Mouse (Mus musculus): ENCODE measurements around the gene Ypel5. TPM values are rescaled to one million over a fixed set of nuclear protein-coding genes. Genes with fewer than 3 reads are reported as not detected.

Ypel5 gene
- polyA plus RNA-seq, 2 experiments, result 30.4 to 87.9 TPM

- Histone ChIP-seq H3K9ac (replicated peaks) (no peak overlapping the region), H3K4me2 (ENCODE audit: low read depth) (no peak overlapping the region), H3K4me1 (replicated peaks; ENCODE audit: control insufficient read depth in 2 of 2, insufficient read depth in 2 of 2, low read length in 1 of 2) (peaks cover 0 to 4% of the 10 kb centered on the region in 2 experiments; a peak in 1 of 4 replicates), H3K4me3 (ENCODE audit: insufficient read depth in 1 of 2, low read depth in 2 of 2, low read length in 2 of 2) (no peak overlapping the region), H3K27ac (no peak overlapping the region), H3K9me3 (ENCODE audit: control insufficient read depth, low read length) (no peaks in the 10 kb centered on the region), H3K36me3 (replicated peaks; ENCODE audit: control insufficient read depth, insufficient read depth, low read depth) (no peaks in the 10 kb centered on the region), H3K27me3 (ENCODE audit: control insufficient read depth, insufficient read depth, low read length) (no peaks in the 10 kb centered on the region)
- DNase-seq (ENCODE audit: low read depth in 3 of 3, low spot score in 3 of 3) (no peak), ATAC-seq (ENCODE audit: insufficient read depth) (no peak)
- WGBS (ENCODE audit: insufficient replicate concordance), result 20% methylated on average over 9 of the region's 9 CpGs
- TF ChIP-seq CTCF (IDR thresholded peaks at IDR 0.05; ENCODE audit: low read depth) (no peak), EP300 (IDR thresholded peaks at IDR 0.05; ENCODE audit: low read depth) (no peak)
Measured at GRCm38 (mm10) chr17:72795392-72796047, 40.7 kb upstream of the Ypel5 start.

DNA sequence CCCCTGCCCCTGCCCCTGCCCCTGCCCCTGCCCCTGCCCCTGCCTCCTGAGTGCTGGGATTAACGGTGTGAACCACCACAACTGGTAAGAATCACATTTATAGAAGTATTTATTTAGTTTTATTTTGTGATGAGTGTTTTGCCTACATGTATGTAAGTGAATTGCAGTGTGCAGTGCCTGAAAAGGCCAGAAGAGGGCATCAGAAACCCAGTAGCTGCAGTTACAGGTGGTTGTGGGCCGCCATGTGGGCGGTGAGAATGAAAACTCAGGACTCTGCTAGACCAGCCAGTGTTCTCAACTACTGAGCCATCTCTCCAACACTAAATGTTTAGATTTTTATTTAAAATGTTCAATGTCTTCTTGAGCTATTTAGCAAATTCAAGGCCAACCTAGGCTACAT lies 39.7 kb upstream of the Ypel5 start:
- DNase-seq (ENCODE audit: low read depth in 3 of 3, low spot score in 3 of 3) (no peak), ATAC-seq (ENCODE audit: insufficient read depth) (no peak)
- no peak overlapping the region for H3K27ac ChIP-seq
- WGBS (ENCODE audit: insufficient replicate concordance), result 63% methylated on average over 3 of the region's 3 CpGs
- H3K4me3 ChIP-seq (ENCODE audit: insufficient read depth in 1 of 2, low read depth in 2 of 2, low read length in 2 of 2), result no peak overlapping the region
- H3K9me3 ChIP-seq (ENCODE audit: control insufficient read depth, low read length), result no peaks in the 10 kb centered on the region
- H3K4me1 ChIP-seq (replicated peaks; ENCODE audit: control insufficient read depth in 2 of 2, insufficient read depth in 2 of 2, low read length in 1 of 2), result peaks cover 0 to 4% of the 10 kb centered on the region in 2 experiments; a peak in 1 of 4 replicates
- H3K9ac ChIP-seq (replicated peaks), result no peak overlapping the region
- no peaks in the 10 kb centered on the region for H3K27me3 ChIP-seq (ENCODE audit: control insufficient read depth, insufficient read depth, low read length)
- no peaks in the 10 kb centered on the region for H3K36me3 ChIP-seq (replicated peaks; ENCODE audit: control insufficient read depth, insufficient read depth, low read depth)
- H3K4me2 ChIP-seq (ENCODE audit: low read depth), result no peak overlapping the region
- TF ChIP-seq EP300 (IDR thresholded peaks at IDR 0.05; ENCODE audit: low read depth) (no peak), CTCF (IDR thresholded peaks at IDR 0.05; ENCODE audit: low read depth) (peak; percentile 46)

DNA sequence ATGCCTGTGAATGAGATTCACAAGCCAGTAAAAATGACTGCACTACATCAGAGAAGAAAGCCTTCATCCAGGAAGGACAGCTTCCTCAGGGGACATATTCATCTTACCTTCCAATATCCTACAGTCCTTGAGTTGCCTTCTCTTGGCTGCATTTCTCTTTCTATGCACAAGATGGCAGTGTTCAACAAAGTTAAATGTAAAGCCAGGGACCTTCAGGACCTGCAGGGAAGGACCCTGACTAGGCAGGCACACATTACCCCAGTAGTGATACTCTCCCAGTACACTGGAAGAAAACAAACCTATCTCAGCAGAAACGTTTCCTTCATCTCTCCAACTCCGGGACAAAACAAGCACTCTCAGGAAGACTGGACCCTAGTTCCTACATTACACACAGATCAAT lies 38.4 kb upstream of the Ypel5 start:
- no peak for ATAC-seq (ENCODE audit: insufficient read depth)

GRCm38 (mm10) chr17:72809942-72810654 lies 26.2 kb upstream of the Ypel5 start:
- H3K36me3 ChIP-seq (replicated peaks; ENCODE audit: control insufficient read depth, insufficient read depth, low read depth), result no peaks in the 10 kb centered on the region
- no peak overlapping the region for H3K27ac ChIP-seq
- no peak overlapping the region for H3K4me2 ChIP-seq (ENCODE audit: low read depth)
- WGBS (ENCODE audit: insufficient replicate concordance), result 46% methylated on average over 7 of the region's 7 CpGs
- H3K4me1 ChIP-seq (replicated peaks; ENCODE audit: control insufficient read depth in 2 of 2, insufficient read depth in 2 of 2, low read length in 1 of 2), result no peaks in the 10 kb centered on the region
- no peak overlapping the region for H3K4me3 ChIP-seq (ENCODE audit: insufficient read depth in 1 of 2, low read depth in 2 of 2, low read length in 2 of 2)
- TF ChIP-seq CTCF (IDR thresholded peaks at IDR 0.05; ENCODE audit: low read depth) (no peak), EP300 (IDR thresholded peaks at IDR 0.05; ENCODE audit: low read depth) (no peak)
- no peak overlapping the region for H3K9ac ChIP-seq (replicated peaks)
- no peaks in the 10 kb centered on the region for H3K9me3 ChIP-seq (ENCODE audit: control insufficient read depth, low read length)
- no peaks in the 10 kb centered on the region for H3K27me3 ChIP-seq (ENCODE audit: control insufficient read depth, insufficient read depth, low read length)
- DNase-seq (ENCODE audit: low read depth in 3 of 3, low spot score in 3 of 3) (no peak), ATAC-seq (ENCODE audit: insufficient read depth) (no peak)

More for the DNA sequence above, 38.4 kb upstream of the Ypel5 start:
- TF ChIP-seq CTCF (IDR thresholded peaks at IDR 0.05; ENCODE audit: low read depth) (peak; percentile 63), EP300 (IDR thresholded peaks at IDR 0.05; ENCODE audit: low read depth) (no peak)
- WGBS (ENCODE audit: insufficient replicate concordance), result 14% methylated on average over 2 of the region's 2 CpGs
- Histone ChIP-seq H3K4me2 (ENCODE audit: low read depth) (no peak overlapping the region), H3K27me3 (ENCODE audit: control insufficient read depth, insufficient read depth, low read length) (no peaks in the 10 kb centered on the region), H3K36me3 (replicated peaks; ENCODE audit: control insufficient read depth, insufficient read depth, low read depth) (no peaks in the 10 kb centered on the region), H3K4me3 (ENCODE audit: insufficient read depth in 1 of 2, low read depth in 2 of 2, low read length in 2 of 2) (no peak overlapping the region), H3K9ac (replicated peaks) (no peak overlapping the region), H3K9me3 (ENCODE audit: control insufficient read depth, low read length) (no peaks in the 10 kb centered on the region), H3K4me1 (replicated peaks; ENCODE audit: control insufficient read depth in 2 of 2, insufficient read depth in 2 of 2, low read length in 1 of 2) (peaks cover 0 to 4% of the 10 kb centered on the region in 2 experiments; a peak in 1 of 4 replicates), H3K27ac (no peak overlapping the region)
- peak in 1 of 3 experiments; percentile 30 for DNase-seq (ENCODE audit: low read depth in 3 of 3, low spot score in 3 of 3)
